Mouse (Mus musculus): ENCODE measurements around the gene Eif2b2.

Eif2b2 gene

DNA sequence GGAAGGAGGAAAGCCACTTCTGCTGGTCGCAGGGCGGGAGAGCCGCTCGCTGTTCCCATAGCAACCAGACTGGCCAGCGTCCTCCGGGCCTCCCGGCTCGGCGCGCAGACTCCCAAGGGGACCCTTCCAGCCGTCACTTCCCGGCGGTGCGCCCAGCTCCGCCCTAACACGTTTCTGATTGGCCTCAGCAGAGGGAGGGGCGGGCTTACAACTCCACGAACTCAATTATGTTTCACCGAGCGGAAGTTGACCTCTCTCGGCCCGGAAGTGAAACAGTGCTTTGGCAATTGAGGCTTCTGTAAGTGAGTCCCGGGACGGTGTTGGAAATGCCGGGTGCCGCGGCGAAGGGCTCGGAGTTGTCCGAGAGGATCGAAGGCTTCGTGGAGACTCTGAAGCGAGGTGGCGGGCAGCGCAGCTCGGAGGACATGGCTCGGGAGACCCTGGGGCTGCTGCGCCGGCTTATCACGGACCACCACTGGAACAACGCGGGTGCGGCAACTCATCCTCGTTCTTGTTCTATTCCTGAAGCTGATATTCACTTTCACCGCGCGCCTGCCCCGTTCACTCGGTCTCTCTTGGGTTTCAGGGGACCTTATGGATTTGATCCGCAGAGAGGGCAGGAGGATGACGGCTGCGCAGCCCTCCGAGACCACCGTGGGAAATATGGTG is at the start of gene Eif2b2:
TSS of gene Eif2b2 (plus strand) at position 246 of the 669 bp plus-strand sequence.
- in situ Hi-C loops (cut with MboI; ENCODE audit: low sequenced_read_pairs) = no loop called here

DNA sequence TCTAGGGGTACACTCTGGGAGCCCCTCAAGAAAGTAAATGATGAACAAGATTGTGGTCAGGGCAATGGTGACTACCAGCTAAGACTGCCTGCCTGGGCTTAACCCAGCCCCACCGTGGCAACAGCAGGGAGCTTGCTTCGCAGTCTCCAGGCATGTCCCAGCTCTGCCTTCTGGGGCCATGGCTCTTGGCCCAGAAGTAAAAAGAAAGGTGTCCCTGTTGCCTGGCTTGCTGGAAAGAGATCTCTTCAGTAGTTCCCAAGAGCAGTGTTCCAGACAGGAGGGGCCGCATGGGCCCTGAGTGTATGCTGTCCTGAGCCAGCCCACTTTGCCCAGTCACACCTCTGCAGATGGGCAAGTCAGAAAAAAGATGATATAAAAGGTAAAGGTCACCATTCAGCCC is 49.4 kb upstream of the Eif2b2 start:
- in situ Hi-C loops (cut with MboI; ENCODE audit: low sequenced_read_pairs) = no loop called here

DNA sequence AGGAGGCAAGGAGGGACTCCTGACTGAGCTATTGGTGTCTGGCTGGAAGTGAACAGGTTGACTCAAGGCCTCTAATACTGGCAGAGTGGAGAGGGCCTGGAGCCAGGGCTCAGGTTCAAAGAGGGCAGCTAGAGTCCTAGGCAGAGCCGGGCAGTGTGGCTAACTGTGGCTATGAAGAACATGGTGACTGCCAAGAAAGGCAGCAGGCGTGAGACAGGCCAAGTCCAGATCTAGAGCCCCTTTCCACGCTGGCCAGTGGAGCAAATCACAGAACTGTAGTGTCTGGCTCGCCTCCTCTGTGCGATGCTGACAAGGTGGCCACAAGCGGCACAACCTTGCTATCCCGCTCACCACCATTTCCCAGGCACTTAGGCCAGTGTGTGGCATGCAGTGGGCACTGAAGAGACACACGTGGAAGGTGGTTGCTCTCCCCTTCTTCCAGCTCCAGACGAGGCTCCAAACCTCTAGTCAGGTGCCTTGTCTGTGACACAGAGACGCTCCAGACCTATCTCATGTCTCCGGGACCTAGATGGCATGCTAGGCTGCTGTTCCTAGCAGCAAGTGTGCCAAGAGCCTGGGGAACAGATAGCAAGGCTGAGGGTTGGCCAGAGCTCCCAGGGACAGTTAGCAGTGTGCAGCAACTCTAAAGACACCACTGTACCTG is 48.9 kb upstream of the Eif2b2 start:
- in situ Hi-C loops (cut with MboI; ENCODE audit: low sequenced_read_pairs) = no loop called here

DNA sequence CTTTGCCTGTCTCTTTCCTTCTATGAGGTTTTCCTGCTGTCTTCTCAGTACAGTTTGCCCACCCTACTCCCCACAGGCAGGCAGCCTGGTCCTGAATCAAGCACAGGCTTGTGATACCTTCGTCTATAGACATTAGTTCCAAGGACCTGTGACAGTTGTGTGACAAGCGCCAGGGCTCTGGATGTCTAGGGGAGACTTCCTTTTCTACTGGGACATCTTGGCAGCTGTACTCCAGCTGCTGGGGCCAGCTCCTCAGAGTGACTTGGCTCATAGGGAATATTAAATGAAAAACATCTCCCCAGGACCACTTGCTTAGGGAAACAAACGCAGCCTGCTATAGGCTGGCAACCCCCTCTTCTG is 48.4 kb upstream of the Eif2b2 start:
- in situ Hi-C loops (cut with MboI; ENCODE audit: low sequenced_read_pairs) = no loop called here

DNA sequence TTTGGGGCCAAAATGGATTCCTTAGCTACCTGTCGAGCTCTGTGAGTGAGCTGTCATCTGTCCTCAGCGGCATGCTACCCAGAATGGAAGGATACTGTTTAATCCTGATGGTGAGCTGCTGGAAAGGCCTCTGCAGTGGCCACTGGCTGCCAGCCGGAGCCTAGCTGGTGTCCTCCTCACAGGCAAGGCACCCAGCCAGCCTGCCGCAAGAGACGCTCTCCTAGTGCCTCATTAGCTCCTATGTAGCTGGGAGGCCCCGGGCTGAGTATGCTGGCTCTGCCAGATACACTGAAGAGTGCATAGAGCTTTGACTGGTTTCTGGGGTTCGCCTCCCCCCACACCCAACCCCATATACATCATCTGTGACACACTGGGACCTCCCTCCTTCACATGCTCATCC is 45.3 kb upstream of the Eif2b2 start:
- in situ Hi-C loops (cut with MboI; ENCODE audit: low sequenced_read_pairs) = no loop called here

DNA sequence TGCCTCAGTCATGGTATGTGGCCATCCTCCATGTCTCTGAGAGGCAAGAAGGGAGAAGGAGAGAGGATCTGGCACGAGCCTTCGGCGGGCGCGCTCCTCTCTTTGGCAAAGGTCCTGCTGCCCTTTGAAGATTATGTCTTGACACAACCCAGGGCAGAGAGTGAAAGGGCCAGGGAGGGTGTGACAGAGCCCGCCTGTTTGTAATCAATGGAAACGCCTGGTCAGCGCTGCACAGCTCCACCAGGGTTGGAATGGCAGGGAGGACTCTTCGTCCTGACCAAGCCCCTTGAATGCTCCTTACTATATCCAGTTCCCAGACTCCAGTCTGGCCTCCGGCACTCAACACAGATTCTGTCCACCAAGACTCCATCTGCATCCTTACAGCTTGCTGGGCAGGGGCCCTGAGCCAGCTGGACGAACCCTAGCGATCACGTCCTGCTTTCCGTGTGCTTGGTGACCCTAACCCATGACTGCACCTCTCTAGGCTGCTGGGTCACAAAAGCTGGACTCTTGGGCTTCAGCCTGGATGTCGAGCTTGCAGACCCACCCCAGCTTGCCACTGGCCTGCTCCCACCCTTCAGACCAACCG is 44.1 kb upstream of the Eif2b2 start:
- in situ Hi-C loops (cut with MboI; ENCODE audit: low sequenced_read_pairs) = no loop called here

- in situ Hi-C loops (cut with MboI; ENCODE audit: low sequenced_read_pairs) = no loop called here
Measured at GRCm38 (mm10) chr12:85175926-85176845, 43.1 kb upstream of the Eif2b2 start.

DNA sequence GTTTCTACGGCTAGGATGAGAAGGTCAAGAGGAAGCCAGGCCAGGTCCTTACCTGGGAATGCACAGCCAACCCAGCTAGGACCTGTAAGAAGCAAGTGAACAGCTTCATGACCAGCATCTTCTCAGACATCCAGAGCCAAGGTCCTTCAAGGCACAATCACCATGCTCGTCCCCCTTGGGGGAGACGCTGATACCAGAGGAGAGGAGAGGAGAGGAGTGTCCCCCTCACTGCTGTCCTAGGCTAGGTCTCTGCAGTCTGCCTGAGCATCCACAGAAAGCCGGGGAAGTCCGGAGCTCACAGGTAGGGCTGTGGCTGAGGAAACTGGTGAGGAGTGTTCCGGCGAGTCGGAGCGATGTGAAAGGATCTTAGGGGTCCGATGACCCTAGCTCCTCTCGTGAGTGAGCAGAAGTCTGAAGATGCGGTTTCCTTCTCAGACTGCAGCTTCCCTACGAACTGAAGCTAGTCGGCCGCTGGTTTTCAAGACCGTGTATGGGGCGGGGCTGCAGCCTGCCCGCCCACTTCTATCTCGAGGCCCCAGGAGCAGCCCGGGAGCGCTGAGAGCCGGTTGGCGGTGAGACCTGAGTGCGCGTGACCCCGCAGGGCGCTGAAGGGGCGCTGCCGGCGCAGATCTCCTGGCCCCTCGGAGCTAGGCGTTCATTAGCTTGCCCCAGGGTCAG is 42.3 kb upstream of the Eif2b2 start:
- in situ Hi-C loops (cut with MboI; ENCODE audit: low sequenced_read_pairs) = no loop called here

- in situ Hi-C loops (cut with MboI; ENCODE audit: low sequenced_read_pairs) = no loop called here
Measured at GRCm38 (mm10) chr12:85177740-85178239, 41.5 kb upstream of the Eif2b2 start, which contains the start of gene Pgf. Gene Pgf (minus strand): TSS chr12:85177790.

DNA sequence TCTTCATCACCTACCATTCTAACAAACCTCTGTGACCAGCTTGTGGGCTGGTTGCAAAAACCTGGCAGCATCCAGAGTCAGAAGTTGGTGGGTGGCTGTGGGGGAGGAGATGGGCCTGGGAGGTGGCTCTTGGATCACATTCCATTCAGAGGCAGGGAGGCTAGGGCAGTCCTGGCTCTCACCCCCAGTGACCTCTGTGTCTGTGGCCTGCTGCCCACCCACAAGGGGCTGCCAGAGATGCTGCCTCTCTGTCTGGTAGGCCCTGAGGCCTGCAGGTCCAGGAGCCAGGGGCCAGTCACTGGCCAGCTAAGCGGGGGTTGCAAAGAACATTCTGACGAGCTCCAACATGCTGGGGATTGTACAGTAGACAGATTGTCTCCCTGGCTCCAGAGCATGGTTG is 41.0 kb upstream of the Eif2b2 start:
- in situ Hi-C loops (cut with MboI; ENCODE audit: low sequenced_read_pairs) = no loop called here

DNA sequence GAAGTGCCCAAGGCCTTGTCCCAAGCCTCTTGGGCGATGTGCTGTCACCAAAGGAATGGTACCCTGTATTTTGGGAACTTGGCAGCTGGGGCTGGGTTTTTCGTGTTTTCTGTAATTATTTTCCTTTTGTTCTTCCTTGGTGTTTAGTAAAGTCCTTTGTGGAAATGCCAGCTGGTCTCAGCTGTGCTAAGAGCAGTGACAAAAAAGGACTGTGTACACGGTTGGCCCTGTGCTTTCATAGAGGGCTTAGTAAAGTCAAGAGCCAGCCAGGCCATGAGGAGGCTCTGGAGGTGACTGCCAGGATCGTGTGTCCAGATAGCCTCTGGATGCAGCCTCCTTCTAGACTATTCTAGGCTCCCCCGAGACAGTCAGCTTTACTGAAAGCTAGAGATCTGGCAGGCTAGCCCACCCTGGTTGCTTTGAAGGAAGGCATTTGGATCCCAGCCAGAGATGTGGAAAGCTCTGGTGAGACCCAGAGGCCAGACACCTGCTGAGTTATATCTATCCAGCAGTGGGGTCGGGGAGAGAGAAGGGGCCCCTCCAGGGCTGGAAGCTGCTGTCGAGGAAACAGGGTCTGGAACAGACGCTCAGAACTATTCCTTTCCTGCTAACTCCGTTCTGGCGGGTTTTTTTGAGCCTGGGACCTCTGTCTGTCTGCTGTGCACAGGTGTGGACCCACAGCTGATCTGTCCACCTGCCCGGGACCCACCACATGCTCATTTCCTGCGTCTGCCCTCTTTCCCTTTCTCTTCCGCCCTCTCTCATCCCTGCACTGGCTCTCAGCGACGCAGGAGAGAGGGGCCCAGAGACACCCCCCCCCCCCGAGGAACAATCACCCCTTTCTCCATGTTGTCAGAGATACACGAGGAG is 37.6 kb upstream of the Eif2b2 start:
- in situ Hi-C loops (cut with MboI; ENCODE audit: low sequenced_read_pairs) = no loop called here

- in situ Hi-C loops (cut with MboI; ENCODE audit: low sequenced_read_pairs) = no loop called here
Measured at GRCm38 (mm10) chr12:85182345-85182643, 37.0 kb upstream of the Eif2b2 start.

- in situ Hi-C loops (cut with MboI; ENCODE audit: low sequenced_read_pairs) = no loop called here
Measured at GRCm38 (mm10) chr12:85182898-85183297, 36.4 kb upstream of the Eif2b2 start.

GRCm38 (mm10) chr12:85184118-85184517 is 35.2 kb upstream of the Eif2b2 start:
- in situ Hi-C loops (cut with MboI; ENCODE audit: low sequenced_read_pairs) = no loop called here

DNA sequence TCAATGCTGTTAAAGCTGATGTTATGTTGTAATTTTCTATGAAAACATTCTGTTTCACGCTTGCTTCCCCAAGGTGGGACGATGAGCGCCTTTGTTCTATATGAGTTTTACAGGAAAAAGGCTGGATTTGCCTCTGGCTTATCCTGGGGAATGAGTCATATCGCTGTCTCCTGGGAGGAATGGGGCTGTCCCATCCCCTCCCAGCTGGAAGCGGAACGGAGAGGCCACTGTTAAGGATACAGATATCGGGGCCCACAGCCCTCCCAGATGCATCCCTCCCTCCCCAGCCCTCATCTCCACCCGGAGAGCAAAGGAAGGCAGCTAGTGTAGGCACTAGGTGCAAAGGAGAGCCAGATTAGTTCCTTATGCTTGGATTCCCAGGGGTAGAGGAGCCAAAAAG is 33.5 kb upstream of the Eif2b2 start:
- in situ Hi-C loops (cut with MboI; ENCODE audit: low sequenced_read_pairs) = no loop called here

DNA sequence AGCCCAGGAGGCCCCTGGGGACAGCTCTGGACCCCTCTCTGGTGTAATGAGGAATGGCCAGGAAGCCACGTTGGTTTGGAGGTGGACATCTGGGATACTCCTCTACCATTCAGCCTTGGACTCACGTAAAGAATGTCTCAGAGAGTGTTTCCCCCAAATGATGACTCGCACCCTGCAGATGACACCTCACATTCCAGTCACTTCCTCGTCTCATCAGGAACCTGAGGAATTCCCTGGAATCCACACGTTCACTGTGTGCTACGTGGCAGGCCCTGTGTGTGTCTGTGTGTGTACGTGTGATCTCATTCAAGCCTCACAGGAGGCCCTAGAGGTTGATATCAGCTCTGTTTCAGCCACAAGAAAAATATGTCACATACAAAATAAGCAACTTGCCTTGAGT is 32.9 kb upstream of the Eif2b2 start:
- in situ Hi-C loops (cut with MboI; ENCODE audit: low sequenced_read_pairs) = no loop called here

DNA sequence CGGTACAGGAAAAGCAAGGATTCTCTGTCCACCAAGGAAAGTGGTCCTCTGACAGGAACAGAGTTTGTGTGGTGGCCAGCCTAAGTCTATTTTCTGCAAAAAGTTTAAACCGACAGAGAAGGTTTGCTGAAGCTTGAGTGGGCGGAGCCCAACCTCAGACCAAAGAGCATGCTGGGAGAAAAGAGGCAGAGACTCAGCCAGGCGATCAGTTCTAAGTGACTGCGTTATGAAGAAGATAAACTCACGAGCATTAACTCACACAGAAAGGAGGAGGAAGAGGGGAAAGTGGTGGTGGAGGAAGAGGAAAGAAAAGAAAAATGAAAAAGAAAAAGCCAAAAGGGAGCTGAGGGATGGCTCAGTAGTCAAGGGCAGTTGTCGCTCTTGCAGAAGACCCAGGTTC is 29.0 kb upstream of the Eif2b2 start:
- in situ Hi-C loops (cut with MboI; ENCODE audit: low sequenced_read_pairs) = no loop called here

- in situ Hi-C loops (cut with MboI; ENCODE audit: low sequenced_read_pairs) = no loop called here
Measured at GRCm38 (mm10) chr12:85192461-85193108, 26.7 kb upstream of the Eif2b2 start.

DNA sequence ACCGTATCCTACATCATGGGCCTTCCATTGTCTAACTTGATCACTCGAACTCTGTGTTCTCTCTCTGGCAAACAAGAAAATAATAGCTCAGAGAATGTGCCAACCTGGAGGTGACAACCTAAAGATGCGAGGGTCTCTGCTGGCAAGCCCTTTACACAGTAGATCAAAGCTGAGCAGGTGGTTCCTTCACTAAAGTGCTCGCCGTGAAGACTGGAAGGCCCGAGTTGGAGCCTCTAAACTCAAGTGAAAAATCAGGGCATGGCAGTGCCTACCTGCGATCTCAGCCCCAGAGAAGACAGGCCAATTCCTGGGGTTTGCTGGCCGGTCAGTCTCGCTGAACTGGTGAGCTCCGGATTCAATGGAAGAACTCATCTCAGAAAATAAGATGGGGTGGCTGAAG is 26.1 kb upstream of the Eif2b2 start:
- in situ Hi-C loops (cut with MboI; ENCODE audit: low sequenced_read_pairs) = no loop called here

Data from CH12F3 (cell line).